Mouse (Mus musculus) left cerebral cortex, postnatal 10 days (tissue): ENCODE measurements at regions not wholly inside any gene's neighbourhood (a gene's known extent, or its start where the extent isn't known, plus 50 kb on each side); places are given as distances from the start of the nearest gene placed in this dataset.

Experiments
- DNase-seq, 2 experiments: peaks; one replicate each; pipeline ENCODE4 v3.0.0; 2021 to 2022; ENCODE audit warnings: low spot score in 2 of 2, mixed read lengths in 1 of 2; ENCODE audit errors: extremely low spot score in 1 of 2
- intact Hi-C: fragments of 180-260 bp; cut with DNase I; formaldehyde crosslinking; loops from one replicate; pipeline ENCODE4 v1.15.1; 2025

- intact Hi-C loops: no loop called here
- DNase-seq: peak; percentile 18 to 43
These were observed 448.4 kb downstream of the Col12a1 start for GRCm38 (mm10) chr9:79270256-79270655.

GRCm38 (mm10) chr9:79287849-79288248 is 430.8 kb downstream of the Col12a1 start:
- DNase-seq: no peak
- intact Hi-C loops: no loop called here

- DNase-seq: no peak
- intact Hi-C loops: no loop called here
These were observed 423.3 kb downstream of the Col12a1 start for GRCm38 (mm10) chr9:79295306-79295705.

- intact Hi-C loops: no loop called here
- no peak for DNase-seq
These were observed 417.1 kb downstream of the Col12a1 start for GRCm38 (mm10) chr9:79301580-79301979.

- DNase-seq: no peak
- intact Hi-C loops: no loop called here
These were observed 408.0 kb downstream of the Col12a1 start for GRCm38 (mm10) chr9:79310591-79310990.

- DNase-seq: no peak
- intact Hi-C loops: no loop called here
These were observed 401.2 kb downstream of the Col12a1 start for GRCm38 (mm10) chr9:79317411-79317810.

GRCm38 (mm10) chr9:79346371-79347096 is 372.1 kb downstream of the Col12a1 start:
- intact Hi-C loops: no loop called here
- DNase-seq: no peak

GRCm38 (mm10) chr9:79392020-79392419 is 326.6 kb downstream of the Col12a1 start:
- intact Hi-C loops: no loop called here
- DNase-seq: no peak

GRCm38 (mm10) chr9:79414989-79415388 is 303.6 kb downstream of the Col12a1 start:
- intact Hi-C loops: no loop called here
- no peak for DNase-seq

- DNase-seq: no peak
- intact Hi-C loops: no loop called here
These were observed 288.2 kb downstream of the Col12a1 start for GRCm38 (mm10) chr9:79430417-79430816.

GRCm38 (mm10) chr9:79437636-79438035 is 281.0 kb downstream of the Col12a1 start:
- intact Hi-C loops: no loop called here
- DNase-seq: no peak

GRCm38 (mm10) chr9:79439233-79439960 is 279.2 kb downstream of the Col12a1 start:
- DNase-seq: peak in 1 of 2 experiments; percentile 15
- intact Hi-C loops: no loop called here

GRCm38 (mm10) chr9:79455226-79455625 is 263.4 kb downstream of the Col12a1 start:
- no peak for DNase-seq
- intact Hi-C loops: no loop called here

GRCm38 (mm10) chr9:79479118-79479517 is 239.5 kb downstream of the Col12a1 start:
- no peak for DNase-seq
- intact Hi-C loops: no loop called here

GRCm38 (mm10) chr9:79500253-79500652 is 218.4 kb downstream of the Col12a1 start:
- DNase-seq: no peak
- intact Hi-C loops: no loop called here

- intact Hi-C loops: no loop called here
- no peak for DNase-seq
These were observed 216.6 kb downstream of the Col12a1 start for GRCm38 (mm10) chr9:79502034-79502433.

GRCm38 (mm10) chr9:79516384-79516783 is 202.2 kb downstream of the Col12a1 start:
- no peak for DNase-seq
- intact Hi-C loops: no loop called here

- DNase-seq: no peak
- intact Hi-C loops: no loop called here
These were observed 201.2 kb downstream of the Col12a1 start for GRCm38 (mm10) chr9:79517461-79517860.

GRCm38 (mm10) chr9:79518640-79519039 is 200.0 kb downstream of the Col12a1 start:
- intact Hi-C loops: no loop called here
- DNase-seq: no peak

GRCm38 (mm10) chr9:79520498-79520897 is 198.1 kb downstream of the Col12a1 start:
- DNase-seq: no peak
- intact Hi-C loops: no loop called here
